Mouse (Mus musculus): ENCODE results near the gene Fchsd2. TPM values are rescaled to one million over a fixed set of nuclear protein-coding genes. Genes with fewer than 3 reads are reported as not detected.
"Not testable (repeated sequence)": the region's sequence is repeated elsewhere in the genome, so short reads cannot be mapped to it uniquely, and the experiment has no call there.

Gene Fchsd2
- polyA plus RNA-seq, 1 experiment from 2014 or later: 20.1 TPM

- Histone ChIP-seq H3K36me3 (ENCODE audit: control insufficient read depth, insufficient read depth) (0 out of 2 replicates have a peak, but pooled peaks cover under 1% of the 10 kb centered on the region), H3K27me3 (replicated peaks; ENCODE audit: control insufficient read depth, insufficient read depth, low read length) (no peaks in the 10 kb centered on the region), H3K4me2 (replicated peaks; ENCODE audit: low read depth) (no peak overlapping the region), H3K9ac (ENCODE audit: low read depth, low read length) (no peak overlapping the region), H3K4me1 (replicated peaks; ENCODE audit: control insufficient read depth, insufficient read depth, low read length) (0 out of 2 replicates have a peak, but pooled peaks cover 4% of the 10 kb centered on the region), H3K4me3 (ENCODE audit: low read depth, low read length) (no peak overlapping the region), H3K9me3 (ENCODE audit: control insufficient read depth) (no peaks in the 10 kb centered on the region), H3K27ac (ENCODE audit: low read depth, low read length) (no peak overlapping the region)
- no peak for TF ChIP-seq CTCF (IDR thresholded peaks at IDR 0.05; ENCODE audit: low read depth)
- ATAC-seq: no peak
- WGBS: 94% methylated on average over 2 of the region's 2 CpGs
These were observed 40.9 kb downstream of the Fchsd2 start for GRCm38 (mm10) chr7:101133591-101133990.

DNA sequence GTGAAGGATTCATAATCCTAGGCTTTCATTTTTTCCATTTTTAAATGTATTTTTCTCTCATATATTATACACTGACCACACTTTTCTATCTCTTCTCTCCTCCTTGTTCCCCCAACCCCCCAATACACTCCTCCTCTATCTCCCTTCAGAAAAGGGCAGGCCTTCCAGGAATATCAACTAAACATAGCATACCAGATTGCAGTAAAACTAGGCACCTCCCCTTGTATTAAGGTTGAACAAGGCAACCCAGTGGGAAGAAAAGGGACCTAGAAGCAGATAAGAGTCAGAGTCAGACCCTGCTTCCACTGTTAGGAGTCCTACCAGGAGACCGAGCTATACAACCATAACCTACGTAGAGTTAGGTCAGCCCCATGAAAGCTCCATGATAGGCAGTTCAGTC, 41.5 kb downstream of the Fchsd2 start:
- 0 out of 2 replicates have a peak, but pooled peaks cover 4% of the 10 kb centered on the region for H3K4me1 ChIP-seq (replicated peaks; ENCODE audit: control insufficient read depth, insufficient read depth, low read length)
- no peaks in the 10 kb centered on the region for H3K9me3 ChIP-seq (ENCODE audit: control insufficient read depth)
- 98% methylated on average over 2 of the region's 2 CpGs for WGBS
- H3K9ac ChIP-seq (ENCODE audit: low read depth, low read length): no peak overlapping the region
- H3K27me3 ChIP-seq (replicated peaks; ENCODE audit: control insufficient read depth, insufficient read depth, low read length): no peaks in the 10 kb centered on the region
- no peak for ATAC-seq
- H3K36me3 ChIP-seq (ENCODE audit: control insufficient read depth, insufficient read depth): no peaks in the 10 kb centered on the region
- no peak overlapping the region for H3K27ac ChIP-seq (ENCODE audit: low read depth, low read length)
- TF ChIP-seq CTCF (IDR thresholded peaks at IDR 0.05; ENCODE audit: low read depth): no peak
- no peak overlapping the region for H3K4me2 ChIP-seq (replicated peaks; ENCODE audit: low read depth)
- no peak overlapping the region for H3K4me3 ChIP-seq (ENCODE audit: low read depth, low read length)

- H3K9ac ChIP-seq (ENCODE audit: low read depth, low read length): no peak overlapping the region
- H3K27me3 ChIP-seq (replicated peaks; ENCODE audit: control insufficient read depth, insufficient read depth, low read length): no peaks in the 10 kb centered on the region
- no peaks in the 10 kb centered on the region for H3K36me3 ChIP-seq (ENCODE audit: control insufficient read depth, insufficient read depth)
- WGBS: 36% methylated on average over 1 of the region's 1 CpGs
- no peak overlapping the region for H3K4me3 ChIP-seq (ENCODE audit: low read depth, low read length)
- H3K4me2 ChIP-seq (replicated peaks; ENCODE audit: low read depth): no peak overlapping the region
- H3K27ac ChIP-seq (ENCODE audit: low read depth, low read length): no peak overlapping the region
- no peaks in the 10 kb centered on the region for H3K4me1 ChIP-seq (replicated peaks; ENCODE audit: control insufficient read depth, insufficient read depth, low read length)
- TF ChIP-seq CTCF (IDR thresholded peaks at IDR 0.05; ENCODE audit: low read depth): no peak
- ATAC-seq: no peak
- no peaks in the 10 kb centered on the region for H3K9me3 ChIP-seq (ENCODE audit: control insufficient read depth)
These were observed 46.2 kb downstream of the Fchsd2 start for GRCm38 (mm10) chr7:101138819-101139218.

DNA sequence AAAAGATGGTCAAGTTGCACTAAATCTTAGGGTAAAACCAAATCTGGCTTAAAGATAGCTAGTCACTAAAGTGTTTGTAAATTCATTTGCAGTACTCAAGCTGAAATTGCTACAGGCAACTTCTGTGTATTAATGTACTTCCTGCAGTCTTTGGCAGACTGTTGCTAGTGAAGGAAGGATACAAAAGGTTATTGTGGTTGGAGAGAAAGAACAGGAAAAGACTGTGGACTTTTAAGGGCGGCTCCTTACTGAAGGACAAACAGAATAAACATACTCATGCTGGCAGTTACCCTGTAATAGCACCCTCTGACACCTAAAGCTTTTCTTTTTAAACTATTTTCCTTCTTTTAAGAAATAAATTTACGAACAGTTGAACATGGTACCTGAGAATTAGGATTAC, 50.2 kb downstream of the Fchsd2 start:
- no peak overlapping the region for H3K27ac ChIP-seq (ENCODE audit: low read depth, low read length)
- ATAC-seq: peak; percentile 66; the same call in 1 of the 2 replicates
- H3K36me3 ChIP-seq (ENCODE audit: control insufficient read depth, insufficient read depth): no peaks in the 10 kb centered on the region
- H3K27me3 ChIP-seq (replicated peaks; ENCODE audit: control insufficient read depth, insufficient read depth, low read length): no peaks in the 10 kb centered on the region
- H3K4me3 ChIP-seq (ENCODE audit: low read depth, low read length): no peak overlapping the region
- 39% methylated on average over 2 of the region's 2 CpGs for WGBS
- peaks cover 3% of the 10 kb centered on the region; the same call in 1 of the 2 replicates for H3K4me1 ChIP-seq (replicated peaks; ENCODE audit: control insufficient read depth, insufficient read depth, low read length)
- no peaks in the 10 kb centered on the region for H3K9me3 ChIP-seq (ENCODE audit: control insufficient read depth)
- H3K9ac ChIP-seq (ENCODE audit: low read depth, low read length): no peak overlapping the region
- H3K4me2 ChIP-seq (replicated peaks; ENCODE audit: low read depth): no peak overlapping the region
- no peak for TF ChIP-seq CTCF (IDR thresholded peaks at IDR 0.05; ENCODE audit: low read depth)

- TF ChIP-seq CTCF (IDR thresholded peaks at IDR 0.05; ENCODE audit: low read depth): no peak
- Histone ChIP-seq H3K9me3 (ENCODE audit: control insufficient read depth) (no peaks in the 10 kb centered on the region), H3K4me2 (replicated peaks; ENCODE audit: low read depth) (no peak overlapping the region), H3K27ac (ENCODE audit: low read depth, low read length) (no peak overlapping the region), H3K4me1 (replicated peaks; ENCODE audit: control insufficient read depth, insufficient read depth, low read length) (peaks cover 3% of the 10 kb centered on the region; the same call in 1 of the 2 replicates), H3K36me3 (ENCODE audit: control insufficient read depth, insufficient read depth) (no peaks in the 10 kb centered on the region), H3K9ac (ENCODE audit: low read depth, low read length) (no peak overlapping the region), H3K27me3 (replicated peaks; ENCODE audit: control insufficient read depth, insufficient read depth, low read length) (no peaks in the 10 kb centered on the region), H3K4me3 (ENCODE audit: low read depth, low read length) (no peak overlapping the region)
- no peak for ATAC-seq
- 73% methylated on average over 2 of the region's 2 CpGs for WGBS
These were observed 51.6 kb downstream of the Fchsd2 start for GRCm38 (mm10) chr7:101144222-101144621.

DNA sequence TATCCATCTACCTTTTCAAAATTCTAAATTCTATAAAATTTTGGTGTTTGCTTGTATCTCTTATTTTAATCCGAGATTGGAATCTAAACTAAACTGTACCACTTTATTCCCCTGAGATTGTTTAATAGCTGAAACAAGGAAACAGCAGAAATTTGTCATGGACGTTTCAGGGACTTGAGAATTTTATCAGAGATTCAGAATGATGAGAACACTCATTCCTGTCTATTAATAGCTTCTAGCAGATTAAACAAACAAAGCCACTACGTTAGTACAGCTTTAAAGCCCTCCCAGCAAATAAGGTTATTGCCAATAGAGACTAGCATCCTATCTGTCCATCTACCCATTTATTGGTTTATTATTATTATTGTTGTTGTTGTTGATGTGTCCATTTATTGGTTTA, 56.4 kb downstream of the Fchsd2 start:
- no peak overlapping the region for H3K27ac ChIP-seq (ENCODE audit: low read depth, low read length)
- no peak for ATAC-seq
- WGBS: 38% methylated on average over 3 of the region's 3 CpGs
- H3K4me3 ChIP-seq (ENCODE audit: low read depth, low read length): no peak overlapping the region
- H3K4me2 ChIP-seq (replicated peaks; ENCODE audit: low read depth): no peak overlapping the region
- TF ChIP-seq CTCF (IDR thresholded peaks at IDR 0.05; ENCODE audit: low read depth): no peak
- no peaks in the 10 kb centered on the region for H3K36me3 ChIP-seq (ENCODE audit: control insufficient read depth, insufficient read depth)
- no peaks in the 10 kb centered on the region for H3K9me3 ChIP-seq (ENCODE audit: control insufficient read depth)
- H3K9ac ChIP-seq (ENCODE audit: low read depth, low read length): no peak overlapping the region
- peaks cover 3% of the 10 kb centered on the region; the same call in 1 of the 2 replicates for H3K4me1 ChIP-seq (replicated peaks; ENCODE audit: control insufficient read depth, insufficient read depth, low read length)
- no peaks in the 10 kb centered on the region for H3K27me3 ChIP-seq (replicated peaks; ENCODE audit: control insufficient read depth, insufficient read depth, low read length)

DNA sequence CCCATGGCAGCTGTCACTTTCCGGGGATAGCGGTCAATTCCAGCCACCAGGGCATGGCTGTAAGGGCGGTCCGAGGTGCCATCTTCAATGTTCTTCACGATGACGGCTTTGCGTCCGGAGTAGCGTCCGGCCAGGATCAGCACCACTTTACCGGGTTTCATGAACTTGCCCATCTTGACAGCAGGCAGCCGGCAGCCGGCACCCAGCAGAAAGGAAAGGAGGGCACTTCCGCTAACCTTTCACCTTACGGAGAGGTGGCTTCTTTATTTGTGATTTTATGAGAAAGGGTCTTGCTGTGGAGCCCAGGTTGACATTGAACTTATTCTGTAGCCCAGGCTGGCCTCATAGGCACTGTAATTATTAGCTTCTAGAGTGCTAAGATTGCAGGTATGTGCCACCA, 62.2 kb downstream of the Fchsd2 start:
- H3K4me3 ChIP-seq (ENCODE audit: low read depth, low read length); H3K4me2 ChIP-seq (replicated peaks; ENCODE audit: low read depth); H3K4me1 ChIP-seq (replicated peaks; ENCODE audit: control insufficient read depth, insufficient read depth, low read length); H3K9me3 ChIP-seq (ENCODE audit: control insufficient read depth); H3K36me3 ChIP-seq (ENCODE audit: control insufficient read depth, insufficient read depth); H3K9ac ChIP-seq (ENCODE audit: low read depth, low read length); H3K27ac ChIP-seq (ENCODE audit: low read depth, low read length); ATAC-seq; H3K27me3 ChIP-seq (replicated peaks; ENCODE audit: control insufficient read depth, insufficient read depth, low read length): not testable (repeated sequence)
- 96% methylated on average over 15 of the region's 15 CpGs for WGBS

All from intestine, postnatal 0 days (tissue).